Mouse (Mus musculus) liver, embryonic 14.5 days (tissue): Measurements from ENCODE around the gene Gm40460. TPM values are rescaled to one million over a fixed set of nuclear protein-coding genes. Genes with fewer than 3 reads are reported as not detected.
A peak's percentile ranks its signal among the peaks of the same experiment; 100 is the strongest.
"Not testable (repeated sequence)": the region's sequence is repeated elsewhere in the genome, so short reads cannot be mapped to it uniquely, and the experiment has no call there.

Experiments
- ATAC-seq: fragments of 200-750 bp; cut with Nextera tagmentation; 2 replicates; pipeline ENCODE4 v1.8.0; 2017; ENCODE audit warnings: moderate number of reproducible peaks, mild to moderate bottlenecking, moderate library complexity; ENCODE audit not compliant: insufficient read depth
- DNase-seq, 3 experiments: peaks; one replicate each; pipeline ENCODE4 v3.0.0-alpha.2; 2012 to 2013; ENCODE audit warnings: low read depth in 3 of 3, low spot score in 3 of 3
- H3K27ac ChIP-seq: fragments of 300-500 bp; sonication (generic); 2 replicates; pipeline ENCODE4 v1.5.1; 2014; ENCODE audit warnings: moderate library complexity, mild to moderate bottlenecking, control low read depth, inconsistent platforms
- H3K27me3 ChIP-seq: fragments of 300-500 bp; sonication (generic); 2 replicates; pipeline ENCODE4 v1.6.1; 2014; ENCODE audit warnings: mild to moderate bottlenecking, low read length, moderate library complexity; ENCODE audit not compliant: control insufficient read depth, insufficient read depth
- H3K36me3 ChIP-seq: fragments of 300-500 bp; sonication (generic); replicated peaks from 2 replicates; pipeline ENCODE4 v1.6.1; 2014; ENCODE audit warnings: low read depth; ENCODE audit not compliant: control insufficient read depth, insufficient read depth
- H3K4me1 ChIP-seq, 2 experiments: fragments of 200-500 bp in 1 of 2; fragments of 300-500 bp in 1 of 2; sonication (generic) in 1 of 2; replicated peaks; 2 replicates each; pipeline ENCODE4 v1.6.1; 2012 to 2014; ENCODE audit warnings: antibody characterized with exemption in 1 of 2, inconsistent platforms in 1 of 2, low read length in 1 of 2; ENCODE audit not compliant: control insufficient read depth in 2 of 2, insufficient read depth in 2 of 2
- H3K4me2 ChIP-seq: fragments of 300-500 bp; sonication (generic); 2 replicates; pipeline ENCODE4 v1.6.1; 2014; ENCODE audit warnings: low read depth, mild to moderate bottlenecking, control low read depth, moderate library complexity
- H3K4me3 ChIP-seq, 2 experiments: fragments of 200-500 bp in 1 of 2; fragments of 300-500 bp in 1 of 2; sonication (generic) in 1 of 2; 2 replicates each; pipeline ENCODE4 v1.5.1; 2012 to 2014; ENCODE audit warnings: low read depth in 2 of 2, low read length in 2 of 2, mild to moderate bottlenecking in 2 of 2, control low read depth in 1 of 2, inconsistent platforms in 1 of 2, moderate library complexity in 1 of 2; ENCODE audit not compliant: insufficient read depth in 1 of 2
- H3K9ac ChIP-seq: fragments of 300-500 bp; sonication (generic); replicated peaks from 2 replicates; pipeline ENCODE4 v1.6.1; 2014; ENCODE audit warnings: mild to moderate bottlenecking, control low read depth, moderate library complexity
- H3K9me3 ChIP-seq: fragments of 300-500 bp; sonication (generic); 2 replicates; pipeline ENCODE4 v1.6.1; 2016; ENCODE audit warnings: low read length, mixed read lengths; ENCODE audit not compliant: control insufficient read depth
- CTCF ChIP-seq: IDR thresholded peaks from 2 replicates; pipeline ENCODE4 v1.5.1; 2016; ENCODE audit warnings: antibody characterized with exemption, low read depth, control low read depth
- EP300 ChIP-seq: IDR thresholded peaks from 2 replicates; pipeline ENCODE4 v1.6.1; 2016; ENCODE audit warnings: antibody characterized with exemption, low read depth
- WGBS: fragments of 180-500 bp; shearing (Covaris S2); extraction: QIAGEN DNeasy Blood & Tissue Kit; methylation state at CpG from one replicate; pipeline ENCODE4 v1.1.7; 2014; ENCODE audit not compliant: insufficient replicate concordance; 5-methylcytosine and 5-hydroxymethylcytosine counted together
- polyA plus RNA-seq, 2 experiments: library from polyadenylated mRNA; depleted of rRNA in 1 of 2; stranded (reverse) in 1 of 2; unstranded in 1 of 2; fragments of >200 nt; fragmentation: Nextera tagmentation in 1 of 2; extraction: Ambion mirVana in 1 of 2; gene quantifications; 2 replicates each; pipeline versions ENCODE4 v1.2.1 to v1.2.3; 2012 to 2014

Gm40460 gene
- polyA plus RNA-seq (2012; rRNA removed) (not detected in 2 replicates), polyA plus RNA-seq (2014; fragmentation: Nextera tagmentation; extraction: Ambion mirVana) (not detected in 2 replicates)

- Histone ChIP-seq H3K27me3 (no peaks in the 10 kb centered on the region), H3K4me3 (no peak within 1 kb of the TSS), H3K4me1 (no peaks in the 10 kb centered on the region), H3K9me3 (no peaks in the 10 kb centered on the region), H3K4me2 (no peak within 1 kb of the TSS), H3K36me3 (no peaks in the 10 kb centered on the region), H3K9ac (no peak within 1 kb of the TSS), H3K27ac (no peak within 1 kb of the TSS)
- WGBS, result 35% methylated on average over 2 of the region's 2 CpGs
- ATAC-seq, result no peak
- no peak for DNase-seq
- TF ChIP-seq EP300, result no peak
- TF ChIP-seq CTCF, result no peak
Measured at GRCm38 (mm10) chr7:142240978-142241377, at the start of gene Gm40460. Gene Gm40460 (minus strand): TSS chr7:142241078.

- ATAC-seq, H3K4me1 ChIP-seq, H3K9ac ChIP-seq, H3K36me3 ChIP-seq, DNase-seq, H3K27ac ChIP-seq, H3K4me2 ChIP-seq, H3K9me3 ChIP-seq, H3K4me3 ChIP-seq: not testable (repeated sequence)
- WGBS, result 58% methylated on average over 9 of the region's 9 CpGs
- H3K27me3 ChIP-seq, result peaks cover 22% of the 10 kb centered on the region
Measured at GRCm38 (mm10) chr7:142285910-142286612, 45.2 kb upstream of the Gm40460 start.

- DNase-seq (no peak), ATAC-seq (no peak)
- no peaks in the 10 kb centered on the region; a peak in 1 of 4 replicates for H3K4me1 ChIP-seq
- H3K27ac ChIP-seq, result no peak overlapping the region
- H3K9me3 ChIP-seq, result no peaks in the 10 kb centered on the region
- peak overlapping the region; percentile 70 for H3K4me2 ChIP-seq
- peaks cover 22% of the 10 kb centered on the region for H3K27me3 ChIP-seq
- H3K9ac ChIP-seq, result no peak overlapping the region
- TF ChIP-seq CTCF, result no peak
- TF ChIP-seq EP300, result no peak
- H3K36me3 ChIP-seq, result no peaks in the 10 kb centered on the region
- WGBS, result 23% methylated on average over 23 of the region's 23 CpGs
- no peak overlapping the region for H3K4me3 ChIP-seq
Measured at GRCm38 (mm10) chr7:142285130-142285835, 44.4 kb upstream of the Gm40460 start.

- TF ChIP-seq EP300 (no peak), CTCF (peak; percentile 75)
- Histone ChIP-seq H3K36me3 (no peaks in the 10 kb centered on the region), H3K4me3 (peak overlapping the region; percentile 52 to 74), H3K27ac (no peak overlapping the region), H3K9me3 (no peaks in the 10 kb centered on the region), H3K4me2 (peak overlapping the region; percentile 70), H3K9ac (peak overlapping the region; percentile 50), H3K27me3 (peaks cover 22% of the 10 kb centered on the region), H3K4me1 (no peaks in the 10 kb centered on the region; a peak in 1 of 4 replicates)
- DNase-seq, result peak; percentile 51 to 63 (median 59)
- 0% methylated on average over 19 of the region's 19 CpGs for WGBS
- peak; percentile 35; the same call in 1 of the 2 replicates for ATAC-seq
Measured at GRCm38 (mm10) chr7:142284615-142285080, 43.8 kb upstream of the Gm40460 start.

- Histone ChIP-seq H3K9me3 (no peaks in the 10 kb centered on the region), H3K4me1 (no peaks in the 10 kb centered on the region; a peak in 1 of 4 replicates), H3K9ac (peak overlapping the region; percentile 50), H3K4me2 (peak overlapping the region; percentile 70), H3K36me3 (no peaks in the 10 kb centered on the region), H3K27me3 (peaks cover 22% of the 10 kb centered on the region), H3K27ac (no peak overlapping the region), H3K4me3 (peak overlapping the region; percentile 52 to 74)
- WGBS, result under 1% methylated on average over 38 of the region's 38 CpGs
- DNase-seq, result no peak
- TF ChIP-seq EP300, result no peak
- 0 out of 2 replicates have a peak, but pooled peaks have one; percentile 32 for TF ChIP-seq CTCF
- ATAC-seq, result no peak
Measured at GRCm38 (mm10) chr7:142284023-142284591, 43.2 kb upstream of the Gm40460 start.

GRCm38 (mm10) chr7:142282847-142283246 is 42.0 kb upstream of the Gm40460 start:
- DNase-seq, result not testable (repeated sequence)
- H3K27me3 ChIP-seq, result peaks cover 22% of the 10 kb centered on the region

More at GRCm38 (mm10) chr7:142282847-142283246, 42.0 kb upstream of the Gm40460 start:
- not testable (repeated sequence) for ATAC-seq, H3K9ac ChIP-seq, H3K4me1 ChIP-seq, H3K4me3 ChIP-seq, H3K4me2 ChIP-seq, H3K27ac ChIP-seq, H3K36me3 ChIP-seq, H3K9me3 ChIP-seq
- WGBS, result 29% methylated on average over 2 of the region's 2 CpGs
